ENCODE assay signal across 9 mouse cellular contexts in the genomic region with DNA sequence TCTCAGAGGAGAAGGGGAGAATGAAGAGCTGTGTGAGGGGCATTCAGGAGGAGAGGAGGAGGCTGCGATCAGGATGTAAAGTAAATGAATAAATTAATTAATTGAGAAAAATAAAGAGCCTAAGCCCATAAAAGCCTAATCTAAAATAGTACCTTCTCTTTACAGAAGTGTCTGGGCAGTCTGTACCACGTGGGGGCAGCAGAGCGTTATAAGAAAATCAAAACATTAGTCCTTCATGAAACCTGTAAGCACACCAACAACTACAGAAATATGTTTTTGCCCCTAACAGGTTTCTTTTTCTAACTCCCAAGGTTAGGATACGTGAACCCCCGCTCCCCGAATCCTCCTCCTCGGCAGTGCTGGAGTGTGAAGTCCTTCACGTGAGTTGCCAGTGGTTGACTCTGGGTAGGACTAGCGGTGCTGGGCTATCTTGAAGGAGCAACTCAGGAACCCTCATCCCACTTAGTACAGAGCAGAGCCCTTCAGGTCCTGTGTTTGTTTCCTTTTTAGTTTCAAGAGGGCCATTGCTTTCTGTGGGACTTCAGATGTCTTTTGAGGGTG. TPM values are rescaled to one million over a fixed set of nuclear protein-coding genes. Genes with fewer than 3 reads are reported as not detected.
DNase-seq lines count a peak whose midpoint lies in the region; ATAC-seq and TF ChIP-seq lines count a peak whose summit lies in the region.
"Had no signal": no experiment of that assay in that cellular context is flagged by ENCODE, and none has a peak within 500 bp of the region (broad histone marks: within the 10 kb centered on the region; RNA-seq: fewer than 3 reads in every experiment).

No protein-coding gene starts in this region.

- no peak overlapping the region for H3K4me3 ChIP-seq in intestine, postnatal 0 days (ENCODE audit: low read depth, low read length)
- H3K4me3 ChIP-seq in intestine, embryonic 15.5 days (replicated peaks) = no peak overlapping the region
- no peak overlapping the region for H3K4me3 ChIP-seq in heart, embryonic 12.5 days
- H3K4me3 ChIP-seq in limb, embryonic 10.5 days = no peak overlapping the region

- DNase-seq in MEL-GATA-1-ER (ENCODE audit: extremely low read depth, low read depth) = peak; percentile 33
- DNase-seq in c-Kit-positive CD71-positive TER-119-negative erythroid progenitor cells, embryonic 14.5 days (ENCODE audit: low read depth) = peak; percentile 51
- DNase-seq in limb, embryonic 10.5 days (ENCODE audit: low spot score) = peak; percentile 50
- DNase-seq in retina, embryonic 14.5 days (ENCODE audit: low spot score) = peak; percentile 77
- peak; percentile 80 for DNase-seq in urinary bladder, postnatal 14 days (ENCODE audit: low spot score)

- no peaks in the 10 kb centered on the region for H3K4me1 ChIP-seq in intestine, postnatal 0 days (replicated peaks; ENCODE audit: control insufficient read depth, insufficient read depth, low read length)
- no peaks in the 10 kb centered on the region for H3K4me1 ChIP-seq in intestine, embryonic 15.5 days (replicated peaks)
- H3K4me1 ChIP-seq in heart, embryonic 12.5 days (replicated peaks) = 0 out of 2 replicates have a peak, but pooled peaks cover 2% of the 10 kb centered on the region
- H3K4me1 ChIP-seq in limb, embryonic 10.5 days = no peaks in the 10 kb centered on the region

- no peaks in the 10 kb centered on the region for H3K27me3 ChIP-seq in intestine, postnatal 0 days (replicated peaks; ENCODE audit: control insufficient read depth, insufficient read depth, low read length)
- H3K27me3 ChIP-seq in intestine, embryonic 15.5 days (replicated peaks) = 0 out of 2 replicates have a peak, but pooled peaks cover 3% of the 10 kb centered on the region
- H3K27me3 ChIP-seq in heart, embryonic 12.5 days (replicated peaks) = no peaks in the 10 kb centered on the region
- no peaks in the 10 kb centered on the region for H3K27me3 ChIP-seq in limb, embryonic 10.5 days (ENCODE audit: low read depth, poor library complexity, severe bottlenecking)

- 49% methylated on average over 9 of the region's 9 CpGs for WGBS in intestine, postnatal 0 days
- WGBS in intestine, embryonic 15.5 days = 53% methylated on average over 9 of the region's 9 CpGs
- 45% methylated on average over 9 of the region's 9 CpGs for WGBS in heart, embryonic 12.5 days
- WGBS in limb, embryonic 10.5 days = 56% methylated on average over 9 of the region's 9 CpGs

- H3K9ac ChIP-seq in intestine, postnatal 0 days (ENCODE audit: low read depth, low read length) = no peak overlapping the region
- no peak overlapping the region for H3K9ac ChIP-seq in intestine, embryonic 15.5 days
- H3K9ac ChIP-seq in heart, embryonic 12.5 days = 0 out of 2 replicates have a peak overlapping the region, but pooled peaks have one; percentile 40

- no peak for ATAC-seq in intestine, postnatal 0 days
- ATAC-seq in intestine, embryonic 15.5 days = no peak
- ATAC-seq in heart, embryonic 12.5 days (ENCODE audit: insufficient number of reproducible peaks, low FRiP score) = no peak

- peak; percentile 79 for TF ChIP-seq CTCF in intestine, postnatal 0 days (IDR thresholded peaks at IDR 0.05; ENCODE audit: low read depth)

- no peak overlapping the region for H3K4me2 ChIP-seq in intestine, postnatal 0 days (replicated peaks; ENCODE audit: low read depth)
- H3K4me2 ChIP-seq in intestine, embryonic 15.5 days (replicated peaks) = no peak overlapping the region
- no peak overlapping the region for H3K4me2 ChIP-seq in heart, embryonic 12.5 days

- H3K27ac ChIP-seq in intestine, postnatal 0 days (ENCODE audit: low read depth, low read length) = no peak overlapping the region
- H3K27ac ChIP-seq in intestine, embryonic 15.5 days = no peak overlapping the region
- no peak overlapping the region for H3K27ac ChIP-seq in heart, embryonic 12.5 days (ENCODE audit: poor library complexity, severe bottlenecking)
- no peak overlapping the region for H3K27ac ChIP-seq in limb, embryonic 10.5 days

- no peaks in the 10 kb centered on the region for H3K36me3 ChIP-seq in intestine, postnatal 0 days (ENCODE audit: control insufficient read depth, insufficient read depth)
- no peaks in the 10 kb centered on the region for H3K36me3 ChIP-seq in intestine, embryonic 15.5 days
- no peaks in the 10 kb centered on the region for H3K36me3 ChIP-seq in heart, embryonic 12.5 days
- no peaks in the 10 kb centered on the region for H3K36me3 ChIP-seq in limb, embryonic 10.5 days

- no peaks in the 10 kb centered on the region for H3K9me3 ChIP-seq in intestine, postnatal 0 days (ENCODE audit: control insufficient read depth)
- H3K9me3 ChIP-seq in intestine, embryonic 15.5 days = no peaks in the 10 kb centered on the region
- peaks cover 9% of the 10 kb centered on the region for H3K9me3 ChIP-seq in heart, embryonic 12.5 days (replicated peaks)
- no peaks in the 10 kb centered on the region for H3K9me3 ChIP-seq in limb, embryonic 10.5 days (replicated peaks)

RNA-seq across cellular contexts. Expression of a gene that starts 7.1 kb away (rescaled TPM):
- 59.8 and 60.6 TPM in 2 replicates for polyA plus RNA-seq in intestine, postnatal 0 days (2015; fragmentation: Nextera tagmentation; extraction: Ambion mirVana)
- 87.1 and 88.9 TPM in 2 replicates for polyA plus RNA-seq in intestine, embryonic 15.5 days (2015; fragmentation: Nextera tagmentation; extraction: Ambion mirVana)
- polyA plus RNA-seq in heart, embryonic 12.5 days (2016; fragmentation: Nextera tagmentation; extraction: Ambion mirVana) = 67.6 and 73.8 TPM in 2 replicates
- 118 TPM in 2 replicates for polyA plus RNA-seq in limb, embryonic 10.5 days (2016; fragmentation: Nextera tagmentation; extraction: Ambion mirVana)

RNA-seq across cellular contexts. Expression of a gene that starts 16.9 kb away (rescaled TPM):
- polyA plus RNA-seq in intestine, postnatal 0 days (2015; fragmentation: Nextera tagmentation; extraction: Ambion mirVana) = not detected in 2 replicates
- not detected in 2 replicates for polyA plus RNA-seq in intestine, embryonic 15.5 days (2015; fragmentation: Nextera tagmentation; extraction: Ambion mirVana)
- polyA plus RNA-seq in heart, embryonic 12.5 days (2016; fragmentation: Nextera tagmentation; extraction: Ambion mirVana) = not detected in 2 replicates
- not detected in 2 replicates for polyA plus RNA-seq in limb, embryonic 10.5 days (2016; fragmentation: Nextera tagmentation; extraction: Ambion mirVana)
- polyA plus RNA-seq: liver, embryonic 16.5 days had no signal

RNA-seq across cellular contexts. Expression of a gene that starts 36.1 kb away (rescaled TPM):
- 2.4 and 2.5 TPM in 2 replicates for polyA plus RNA-seq in intestine, postnatal 0 days (2015; fragmentation: Nextera tagmentation; extraction: Ambion mirVana)
- polyA plus RNA-seq in intestine, embryonic 15.5 days (2015; fragmentation: Nextera tagmentation; extraction: Ambion mirVana) = 3.9 and 4.4 TPM in 2 replicates
- 17.1 and 17.3 TPM in 2 replicates for polyA plus RNA-seq in heart, embryonic 12.5 days (2016; fragmentation: Nextera tagmentation; extraction: Ambion mirVana)
- 1.8 and 2.3 TPM in 2 replicates for polyA plus RNA-seq in limb, embryonic 10.5 days (2016; fragmentation: Nextera tagmentation; extraction: Ambion mirVana)

RNA-seq across cellular contexts. Expression of a gene that starts 36.5 kb away (rescaled TPM):
- 9.4 and 10.1 TPM in 2 replicates for polyA plus RNA-seq in intestine, postnatal 0 days (2015; fragmentation: Nextera tagmentation; extraction: Ambion mirVana)
- 35.8 and 37.9 TPM in 2 replicates for polyA plus RNA-seq in intestine, embryonic 15.5 days (2015; fragmentation: Nextera tagmentation; extraction: Ambion mirVana)
- 37.6 and 38.8 TPM in 2 replicates for polyA plus RNA-seq in heart, embryonic 12.5 days (2016; fragmentation: Nextera tagmentation; extraction: Ambion mirVana)
- polyA plus RNA-seq in limb, embryonic 10.5 days (2016; fragmentation: Nextera tagmentation; extraction: Ambion mirVana) = 41.6 and 44.4 TPM in 2 replicates

RNA-seq across cellular contexts. Expression of a gene that starts 46.3 kb away (rescaled TPM):
- 77.3 and 81.4 TPM in 2 replicates for polyA plus RNA-seq in intestine, postnatal 0 days (2015; fragmentation: Nextera tagmentation; extraction: Ambion mirVana)
- polyA plus RNA-seq in intestine, embryonic 15.5 days (2015; fragmentation: Nextera tagmentation; extraction: Ambion mirVana) = 77.8 and 80.5 TPM in 2 replicates
- polyA plus RNA-seq in heart, embryonic 12.5 days (2016; fragmentation: Nextera tagmentation; extraction: Ambion mirVana) = 126 and 134 TPM in 2 replicates
- 79.8 and 85.0 TPM in 2 replicates for polyA plus RNA-seq in limb, embryonic 10.5 days (2016; fragmentation: Nextera tagmentation; extraction: Ambion mirVana)
